Mouse (Mus musculus) lung, postnatal 14 days (tissue): ENCODE measurements around the gene Taar5.

Source experiments
- DNase-seq: peaks from one replicate; pipeline ENCODE4 v3.0.0; 2021

Gene Taar5

DNA sequence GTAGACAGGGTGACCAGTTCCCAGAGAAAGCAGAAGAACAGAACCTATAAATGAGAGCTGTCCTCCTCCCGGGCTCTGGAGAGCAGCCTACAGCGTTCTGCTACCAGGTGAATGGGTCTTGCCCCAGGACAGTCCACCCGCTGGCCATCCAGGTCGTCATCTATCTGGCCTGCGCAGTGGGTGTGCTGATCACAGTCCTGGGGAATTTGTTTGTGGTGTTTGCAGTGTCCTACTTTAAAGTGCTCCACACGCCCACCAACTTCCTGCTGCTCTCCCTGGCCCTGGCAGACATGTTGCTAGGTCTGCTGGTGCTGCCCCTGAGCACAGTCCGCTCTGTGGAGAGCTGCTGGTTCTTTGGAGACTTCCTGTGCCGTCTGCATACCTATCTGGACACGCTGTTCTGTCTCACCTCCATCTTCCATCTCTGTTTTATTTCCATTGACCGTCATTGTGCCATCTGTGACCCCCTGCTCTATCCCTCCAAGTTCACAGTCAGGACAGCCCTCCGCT lies at the start of gene Taar5:
Taar5 (plus strand) TSS at position 51 of the 510 bp plus-strand sequence.
- DNase-seq: no peak

DNA sequence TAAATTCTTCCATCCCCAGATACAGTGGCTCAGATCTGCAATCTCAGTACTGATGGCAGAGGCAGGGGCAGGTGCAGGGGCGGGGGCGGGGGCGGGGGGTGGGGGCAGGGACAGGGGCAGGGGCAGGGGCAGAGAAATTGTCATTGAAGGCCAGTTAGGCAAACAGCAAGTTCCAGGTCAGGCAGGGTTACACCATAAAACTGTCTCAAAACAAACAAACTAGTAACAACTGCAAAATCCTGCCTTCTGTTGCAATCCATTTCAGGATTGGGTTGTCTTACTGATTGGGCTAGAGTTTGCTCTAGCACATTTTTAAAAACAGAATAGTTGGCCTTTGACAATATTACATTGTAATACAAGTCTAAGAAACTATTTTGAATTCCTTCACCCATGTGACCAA lies 48.0 kb upstream of the Taar5 start:
- no peak for DNase-seq

DNA sequence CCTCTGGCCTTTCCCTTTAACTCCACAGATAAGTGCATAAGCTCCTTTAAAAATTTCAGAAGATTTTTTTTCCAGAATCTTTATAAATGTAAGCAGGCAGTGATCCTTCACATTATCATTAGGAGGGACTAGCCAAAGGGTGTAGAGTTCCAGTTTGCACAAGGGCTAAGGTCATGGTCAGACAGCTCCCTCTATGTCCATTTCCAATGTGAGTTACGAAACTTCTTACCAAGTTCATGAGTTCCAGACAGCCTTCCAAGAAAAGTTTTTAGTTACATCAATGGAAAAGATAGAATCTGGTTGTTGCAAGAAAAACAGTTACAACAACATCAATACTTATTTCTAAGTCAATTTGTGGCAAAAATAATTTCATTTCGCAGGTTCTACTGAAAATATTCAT lies 46.6 kb upstream of the Taar5 start:
- DNase-seq: no peak

DNA sequence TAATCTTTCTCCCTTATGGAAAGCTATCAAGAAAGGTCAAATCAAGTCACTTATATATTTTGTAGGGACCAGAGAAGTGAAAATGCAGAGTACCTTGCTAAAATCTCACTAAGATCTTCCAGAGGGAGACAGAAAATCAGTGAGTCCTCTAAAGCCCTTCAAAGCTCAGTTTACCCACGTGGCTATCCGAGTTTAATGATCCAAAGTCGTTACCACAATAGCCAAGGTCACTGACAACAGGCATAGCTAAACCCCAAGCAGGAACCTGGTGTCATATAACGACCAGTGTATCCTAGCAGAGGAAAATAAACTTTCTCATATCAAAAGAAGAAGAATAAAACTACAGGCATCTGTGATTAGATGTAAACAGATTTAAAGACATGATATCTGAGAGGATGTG lies 32.9 kb upstream of the Taar5 start:
- DNase-seq: no peak

DNA sequence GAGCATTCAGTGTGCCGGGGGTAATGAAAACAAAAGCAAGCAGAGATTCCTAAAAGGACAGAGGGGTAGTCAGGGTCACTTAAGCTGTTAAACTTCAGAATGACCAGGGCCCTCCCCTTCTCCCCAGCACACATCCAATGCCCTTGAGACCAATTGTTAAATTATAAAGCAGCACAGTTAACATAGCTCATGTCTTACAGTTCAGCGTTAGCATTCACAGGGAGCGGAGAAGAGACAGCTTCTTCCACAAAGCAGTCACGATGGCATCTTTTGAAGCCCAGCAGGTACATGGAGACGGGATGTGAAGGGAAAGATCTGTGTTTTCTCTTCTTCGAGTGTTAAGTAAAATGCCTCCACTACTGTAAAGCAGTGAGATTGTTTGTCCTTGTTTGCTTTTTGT lies 32.2 kb upstream of the Taar5 start, which contains the start of gene Taar2:
Taar2 (plus strand) TSS at position 261 of the 400 bp plus-strand sequence.
- DNase-seq: no peak

DNA sequence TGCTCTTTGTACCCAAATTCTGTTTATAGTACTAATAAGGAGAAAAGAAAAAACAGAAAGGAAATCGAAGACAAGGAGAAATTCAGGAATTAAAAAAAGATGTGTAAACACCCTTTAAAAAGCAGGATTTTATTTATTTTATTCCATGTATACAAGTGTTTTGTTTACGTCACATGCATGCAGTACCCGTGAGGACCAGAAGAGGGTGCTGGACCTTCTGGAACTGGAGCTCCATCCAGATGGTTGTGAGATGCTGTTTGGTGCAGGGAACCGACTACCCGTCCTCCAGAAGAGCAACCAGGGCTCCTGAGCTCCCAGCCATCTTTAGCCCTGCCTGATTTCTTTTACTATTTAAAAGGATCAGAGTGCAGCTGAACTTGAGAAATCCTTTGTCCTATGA lies 28.0 kb upstream of the Taar5 start:
- no peak for DNase-seq

DNA sequence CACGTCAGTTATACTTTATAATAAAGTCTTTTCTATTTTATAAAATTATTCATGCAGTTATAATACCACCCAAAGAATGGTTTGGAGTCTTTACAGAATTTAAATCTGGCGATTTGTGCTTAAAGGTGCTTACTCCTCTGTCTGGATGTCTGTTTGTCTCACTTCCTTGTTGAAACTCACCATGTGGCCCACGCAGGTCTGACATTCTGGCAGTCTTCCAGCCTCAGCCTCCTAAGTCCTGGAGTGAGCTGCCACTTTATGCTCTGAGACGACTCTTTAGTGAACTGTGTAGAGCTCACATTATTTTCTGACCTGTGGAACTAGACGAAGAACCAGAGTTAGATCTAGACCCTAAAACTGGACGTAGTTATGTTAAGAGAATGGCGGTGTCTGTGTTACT lies 22.5 kb upstream of the Taar5 start:
- peak; percentile 7 for DNase-seq

DNA sequence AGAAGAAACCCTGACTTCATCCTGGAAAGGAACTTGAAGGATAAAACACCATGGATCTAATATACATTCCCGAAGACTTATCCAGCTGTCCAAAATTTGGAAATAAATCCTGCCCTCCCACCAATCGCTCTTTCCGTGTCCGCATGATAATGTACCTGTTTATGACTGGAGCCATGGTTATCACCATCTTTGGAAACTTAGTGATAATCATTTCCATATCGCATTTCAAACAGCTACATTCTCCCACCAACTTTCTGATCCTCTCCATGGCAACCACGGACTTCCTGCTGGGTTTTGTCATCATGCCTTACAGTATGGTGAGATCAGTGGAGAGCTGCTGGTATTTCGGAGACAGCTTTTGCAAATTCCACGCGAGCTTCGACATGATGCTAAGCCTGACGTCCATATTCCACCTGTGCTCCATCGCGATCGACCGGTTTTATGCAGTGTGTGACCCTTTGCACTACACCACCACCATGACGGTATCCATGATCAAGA lies 20.9 kb upstream of the Taar5 start, which contains the start of gene Taar3:
Taar3 (plus strand) TSS at position 51 of the 498 bp plus-strand sequence.
- DNase-seq: no peak

DNA sequence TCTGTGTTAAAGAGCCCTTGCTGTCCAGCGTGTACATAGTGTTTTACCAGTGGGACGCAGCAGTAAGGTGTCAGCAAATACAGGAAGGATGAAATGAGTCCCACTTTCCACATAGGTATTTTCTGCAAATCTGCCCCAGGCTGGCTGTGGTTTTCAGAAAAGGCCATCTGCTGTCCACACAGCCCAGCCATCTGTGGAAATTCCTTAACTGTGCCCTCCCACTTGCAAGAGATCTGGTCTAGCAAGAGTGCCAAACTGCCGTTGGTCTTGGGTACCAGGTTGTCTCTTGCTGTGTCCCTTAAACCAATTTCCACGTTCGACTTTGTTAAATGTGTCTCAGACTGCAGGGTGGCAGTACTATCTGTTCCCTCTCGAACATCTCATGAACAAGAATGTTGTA lies 18.8 kb upstream of the Taar5 start:
- DNase-seq: no peak

DNA sequence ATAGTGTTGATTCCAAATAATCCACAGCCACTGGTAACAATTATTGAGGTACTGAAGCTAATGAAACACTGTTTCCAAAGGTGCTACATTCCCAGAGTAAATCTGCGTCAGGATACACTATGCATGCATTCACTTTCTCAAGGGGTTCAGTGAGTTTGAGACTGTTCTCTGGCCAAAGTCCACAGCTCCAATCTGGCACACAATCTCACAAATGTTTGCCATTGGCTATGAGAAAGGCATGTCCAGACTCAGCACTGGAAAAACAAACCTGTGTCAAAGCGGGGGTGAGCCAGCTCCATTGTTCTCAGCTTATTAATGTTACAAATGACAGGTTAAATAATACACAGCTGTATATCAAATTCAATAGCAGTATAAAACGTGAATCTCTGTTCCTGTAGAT lies 11.4 kb upstream of the Taar5 start:
- no peak for DNase-seq

DNA sequence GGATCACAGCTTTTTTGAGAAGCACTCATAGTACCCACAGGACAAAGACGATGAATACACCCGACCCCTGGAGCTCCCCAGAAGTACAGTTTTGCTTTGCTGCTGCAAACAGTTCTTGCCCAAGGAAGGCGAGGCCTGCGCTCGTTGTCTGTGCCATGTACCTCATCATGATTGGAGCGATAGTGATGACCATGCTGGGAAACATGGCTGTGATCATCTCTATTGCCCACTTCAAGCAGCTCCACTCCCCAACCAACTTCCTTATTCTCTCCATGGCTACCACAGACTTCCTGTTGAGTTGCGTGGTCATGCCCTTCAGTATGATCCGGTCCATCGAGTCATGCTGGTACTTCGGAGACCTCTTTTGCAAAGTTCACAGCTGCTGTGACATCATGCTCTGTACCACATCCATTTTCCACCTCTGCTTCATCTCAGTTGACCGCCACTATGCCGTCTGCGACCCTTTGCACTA lies 10.0 kb upstream of the Taar5 start, which contains the start of gene Taar4:
Taar4 (plus strand) TSS at position 51 of the 472 bp plus-strand sequence.
- DNase-seq: no peak

DNA sequence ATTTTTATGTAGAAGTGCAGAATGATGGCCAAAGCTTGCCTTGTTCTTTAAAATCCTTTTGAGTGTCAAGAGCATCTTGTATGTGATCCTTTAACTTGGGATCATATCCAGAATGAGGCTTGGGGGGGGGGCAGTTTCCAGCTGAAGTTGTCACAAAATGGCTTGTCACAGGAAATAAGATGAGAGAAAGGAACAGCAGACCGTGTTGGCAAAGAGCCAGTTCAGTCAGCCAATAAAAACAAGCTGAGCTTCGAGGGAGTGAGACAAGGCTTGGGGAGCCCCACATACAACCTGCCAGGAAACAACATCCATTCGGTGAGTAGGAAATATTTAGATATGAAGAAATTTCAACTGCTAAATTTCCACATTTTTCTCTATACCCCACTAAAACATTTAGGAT lies 7.1 kb upstream of the Taar5 start:
- no peak for DNase-seq

DNA sequence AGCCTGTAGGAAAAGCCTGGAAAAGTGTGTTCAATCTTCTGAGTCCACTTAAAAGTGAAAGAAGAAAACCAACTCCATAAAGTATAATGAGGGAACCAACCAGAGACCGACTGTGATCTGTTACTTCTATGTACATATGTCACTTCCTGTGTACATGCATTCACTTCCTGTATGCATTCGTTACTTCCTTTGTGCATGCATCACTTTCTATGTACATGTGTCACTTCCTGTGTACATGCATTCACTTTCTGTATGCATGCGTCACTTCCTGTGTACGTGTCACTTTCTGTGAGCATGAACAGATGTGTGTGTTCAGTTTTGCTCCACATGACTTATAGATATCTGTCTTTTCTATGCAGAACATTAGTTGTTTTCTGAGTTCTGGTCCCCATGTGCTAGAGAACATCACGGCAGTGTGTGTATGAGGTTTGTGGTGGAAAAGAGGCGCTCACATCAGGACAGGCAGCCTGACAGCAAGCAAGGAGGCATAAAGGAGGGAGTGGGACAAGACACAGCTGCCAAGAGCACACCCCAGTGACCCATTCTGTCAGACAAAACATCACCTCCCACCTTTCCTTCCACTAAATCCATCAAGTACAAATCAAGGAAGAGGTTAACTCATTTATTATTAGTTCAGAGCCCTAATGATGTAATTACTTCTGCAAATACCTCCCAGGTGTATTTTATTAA lies 5.4 kb upstream of the Taar5 start:
- no peak for DNase-seq

DNA sequence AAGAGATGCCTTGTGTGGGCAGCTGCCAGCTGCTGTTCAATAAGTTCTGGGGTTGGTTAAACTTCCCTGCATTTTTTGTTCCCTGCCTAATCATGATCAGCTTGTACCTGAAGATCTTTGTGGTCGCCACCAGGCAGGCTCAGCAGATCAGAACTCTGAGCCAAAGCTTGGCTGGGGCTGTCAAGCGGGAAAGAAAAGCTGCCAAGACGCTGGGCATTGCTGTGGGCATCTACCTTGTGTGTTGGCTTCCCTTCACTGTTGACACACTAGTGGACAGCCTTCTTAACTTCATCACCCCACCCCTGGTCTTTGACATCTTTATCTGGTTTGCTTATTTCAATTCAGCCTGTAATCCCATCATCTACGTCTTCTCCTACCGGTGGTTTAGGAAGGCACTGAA lies 750 bp downstream of the Taar5 start:
- no peak for DNase-seq

DNA sequence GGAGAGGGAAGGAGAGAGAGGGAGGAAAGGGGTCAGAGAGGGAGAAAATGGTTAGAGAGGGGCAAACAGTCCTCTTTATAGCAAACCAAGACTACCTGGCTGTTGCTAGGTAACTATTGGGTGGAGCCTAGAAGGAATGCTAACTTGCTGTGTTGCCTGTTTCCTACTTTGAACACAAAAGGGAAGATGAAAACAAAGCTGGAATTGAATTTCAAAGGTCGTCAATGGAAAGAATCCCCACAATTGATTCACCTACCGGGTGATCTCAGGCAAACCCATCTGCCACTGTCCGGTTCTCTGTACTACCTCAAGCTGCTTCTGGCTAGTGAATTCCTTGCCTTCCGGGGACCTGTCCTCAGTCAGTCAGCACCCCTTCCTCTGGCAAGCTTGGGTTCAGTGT lies 7.5 kb downstream of the Taar5 start:
- no peak for DNase-seq

DNA sequence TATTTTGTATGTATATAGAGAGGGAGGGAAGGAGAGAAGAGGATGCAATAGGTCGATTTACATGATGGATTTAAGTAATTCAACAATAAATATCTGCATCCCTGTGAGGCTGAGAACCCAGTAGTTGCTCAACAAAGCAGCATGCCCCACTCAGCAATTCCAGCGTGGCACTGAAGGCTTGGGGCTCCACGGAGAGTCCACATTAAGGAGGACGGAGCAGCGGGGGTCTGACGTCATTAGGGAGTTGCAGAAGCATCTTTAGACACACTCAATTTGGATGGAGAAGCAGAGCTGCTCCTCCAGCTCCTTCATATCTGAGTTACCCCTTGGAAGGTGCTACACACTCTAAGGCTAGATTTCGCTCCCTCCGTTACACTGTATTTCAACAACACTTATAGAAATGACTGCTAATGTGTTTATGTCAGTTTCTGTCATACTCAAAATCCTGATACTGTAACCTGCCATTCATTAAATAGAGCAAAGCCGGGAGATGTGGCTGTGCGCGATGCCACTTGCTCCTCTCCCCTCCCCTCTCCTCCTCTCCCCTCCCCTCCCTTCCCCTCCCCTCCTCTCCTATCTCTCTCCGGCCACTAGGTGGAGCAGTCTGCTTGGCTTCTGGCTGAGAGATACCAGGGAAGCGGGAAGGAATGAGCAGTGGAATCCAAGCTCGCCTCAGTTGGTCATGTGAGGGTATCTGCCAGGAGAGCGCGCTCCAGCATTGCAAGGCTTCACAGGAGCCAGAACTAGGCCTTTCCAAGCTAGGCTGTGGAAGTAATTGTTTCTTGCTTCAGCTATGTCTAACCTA lies 8.6 kb downstream of the Taar5 start:
- DNase-seq: peak; percentile 76

DNA sequence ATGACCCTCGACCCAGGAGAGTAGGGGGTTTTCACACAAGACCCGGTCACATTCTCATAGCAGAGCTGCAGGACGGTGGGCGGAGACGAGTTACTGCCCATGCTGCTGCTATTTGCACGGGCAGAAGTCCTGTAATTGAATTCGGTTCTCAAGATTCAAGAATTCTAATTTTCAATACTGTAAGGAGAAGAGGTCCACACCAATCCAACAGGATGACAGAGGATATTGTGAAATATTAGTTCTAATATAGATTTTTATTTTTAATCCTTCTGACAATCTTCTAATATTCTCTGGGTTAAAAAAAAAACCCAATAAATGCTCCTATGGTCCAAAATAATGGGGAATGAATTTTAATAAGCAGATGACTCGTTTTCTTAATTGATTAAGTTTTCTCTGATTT lies 15.0 kb downstream of the Taar5 start, which contains the start of gene Taar6:
Taar6 (minus strand) TSS at position 101 of the 400 bp plus-strand sequence.
- DNase-seq: no peak

DNA sequence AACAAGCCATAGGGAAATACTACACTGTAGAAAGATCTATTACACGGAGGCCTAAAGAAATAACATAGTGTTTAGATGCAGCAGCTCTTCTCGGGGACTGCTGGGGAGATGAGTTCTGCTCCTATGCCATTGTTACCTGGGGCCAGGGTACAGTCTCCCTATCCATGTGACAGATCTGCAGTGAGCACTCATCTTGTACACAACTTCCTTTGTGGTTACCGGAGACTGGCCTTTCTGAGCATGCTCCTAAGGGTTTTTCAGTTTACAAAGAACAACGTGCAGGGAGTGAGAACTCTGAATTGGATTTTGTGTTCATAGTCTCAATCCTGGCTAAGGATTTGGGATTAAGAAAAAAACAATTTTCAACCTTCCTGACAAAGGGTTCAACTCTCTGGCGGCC lies 15.9 kb downstream of the Taar5 start:
- DNase-seq: no peak

DNA sequence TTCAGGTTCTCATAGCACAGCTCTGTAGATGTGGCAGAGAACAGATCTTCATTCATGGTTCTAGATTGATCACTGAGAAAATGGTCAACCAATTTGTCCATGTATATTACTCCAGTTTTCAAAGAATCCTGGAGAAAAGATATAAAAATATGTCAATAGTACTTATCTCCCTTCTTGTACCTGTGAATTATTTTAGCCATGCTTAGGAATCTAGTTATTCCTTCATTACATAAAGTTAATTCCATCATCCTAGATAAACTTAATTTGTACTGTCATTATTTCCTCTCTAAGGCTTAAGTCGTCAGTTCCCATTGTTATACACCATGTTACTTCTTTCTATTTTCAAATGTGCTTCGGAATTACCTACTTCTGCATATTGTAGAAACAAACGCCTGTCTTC lies 22.9 kb downstream of the Taar5 start, which contains the start of gene Taar7a:
Taar7a (minus strand) TSS at position 101 of the 400 bp plus-strand sequence.
- DNase-seq: no peak

DNA sequence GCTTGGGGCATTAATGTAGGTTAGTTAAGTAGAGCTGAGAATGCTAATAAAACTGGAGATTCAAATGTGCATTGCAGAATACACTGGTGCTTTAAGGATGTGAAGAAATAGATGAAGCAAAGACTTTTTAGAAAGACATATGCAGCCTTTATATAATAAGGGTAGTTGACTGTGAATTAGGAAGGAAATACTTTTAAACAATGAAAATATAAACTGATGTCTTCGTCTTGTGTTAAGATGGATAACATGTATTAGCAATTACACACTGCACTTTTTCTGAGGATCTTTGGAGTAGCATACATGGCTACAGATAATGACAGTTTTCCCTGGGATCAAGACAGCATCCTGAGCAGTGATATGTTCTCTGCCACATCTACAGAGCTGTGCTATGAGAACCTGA lies 29.1 kb downstream of the Taar5 start, which contains the start of gene Taar7b:
Taar7b (plus strand) TSS at position 301 of the 400 bp plus-strand sequence.
- DNase-seq: no peak

DNA sequence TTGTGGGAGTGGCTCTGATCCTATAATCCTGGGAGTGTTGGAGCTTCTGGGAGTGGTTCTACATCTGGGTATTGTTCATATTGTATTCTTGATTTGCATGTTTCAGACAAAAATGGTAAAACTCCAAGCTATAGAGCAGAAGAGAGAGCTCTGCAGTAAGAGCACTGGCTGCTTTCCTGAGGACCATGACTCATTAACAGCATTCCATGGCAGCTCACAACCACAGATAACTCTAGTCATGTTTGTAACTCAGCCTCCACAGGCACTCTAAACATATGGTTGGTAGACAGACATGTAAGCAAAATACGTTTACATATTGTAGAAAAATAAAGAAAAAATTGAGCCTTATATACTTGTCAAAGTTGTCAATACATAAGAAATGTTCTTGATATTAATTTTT lies 35.9 kb downstream of the Taar5 start:
- DNase-seq: no peak

DNA sequence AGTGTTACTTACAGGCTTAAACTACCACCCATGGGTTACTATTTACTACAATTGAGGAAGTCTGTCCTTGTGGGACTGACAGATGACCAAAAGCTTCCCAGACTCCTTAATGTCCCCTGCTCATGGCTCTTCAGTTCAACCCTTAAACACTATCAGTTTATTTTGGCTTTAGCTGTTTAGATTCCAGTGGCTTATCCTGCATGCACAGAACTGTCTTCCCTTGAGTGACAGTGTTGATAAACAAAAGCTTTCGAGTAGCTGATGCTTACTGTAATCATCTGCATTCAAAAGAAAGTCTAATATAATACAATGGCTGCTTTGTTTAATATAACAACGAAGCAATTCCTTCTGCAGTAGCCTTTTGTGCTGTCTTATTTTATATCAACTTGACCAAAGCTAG lies 36.5 kb downstream of the Taar5 start:
- DNase-seq: no peak

DNA sequence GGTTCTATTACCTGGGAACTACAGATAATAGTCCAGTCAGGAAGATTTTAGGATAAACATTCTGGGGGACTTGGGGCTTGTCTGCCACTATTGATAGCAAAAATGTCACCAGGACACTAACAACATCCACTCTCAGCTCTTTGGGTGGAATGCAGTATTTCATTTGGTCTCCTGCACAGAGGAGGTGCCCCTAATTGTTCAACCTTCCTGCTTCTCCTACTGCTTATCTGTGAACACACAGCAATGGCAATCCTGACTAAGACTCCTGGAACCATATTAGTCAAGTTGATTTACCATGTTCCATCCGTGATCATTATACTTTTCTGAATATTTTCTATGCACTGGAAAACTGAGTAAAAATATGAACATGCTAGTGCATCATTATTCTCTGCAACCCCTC lies 37.6 kb downstream of the Taar5 start:
- no peak for DNase-seq
